Mouse (Mus musculus): ENCODE data around the gene Fmnl1. TPM values are rescaled to one million over a fixed set of nuclear protein-coding genes. Genes with fewer than 3 reads are reported as not detected.

Gene Fmnl1
- polyA plus RNA-seq, 1 experiment from 2014 or later = 4.3 TPM

GRCm38 (mm10) chr11:103192230-103192955 is 21.5 kb downstream of the Fmnl1 start:
- Histone ChIP-seq H3K27me3 (ENCODE audit: control insufficient read depth, insufficient read depth, low read length) (peaks cover 69% of the 10 kb centered on the region), H3K4me3 (replicated peaks; ENCODE audit: low read depth, low read length) (peak overlapping the region; percentile 22), H3K4me2 (ENCODE audit: low read length) (peak overlapping the region; percentile 55), H3K4me1 (ENCODE audit: control insufficient read depth, insufficient read depth, low read length) (peaks cover 7% of the 10 kb centered on the region; the same call in 1 of the 2 replicates), H3K27ac (replicated peaks; ENCODE audit: low read depth, low read length) (no peak overlapping the region), H3K9me3 (ENCODE audit: control insufficient read depth, low read length) (no peaks in the 10 kb centered on the region), H3K36me3 (ENCODE audit: control insufficient read depth, insufficient read depth, low read length) (peaks cover 16% of the 10 kb centered on the region; the same call in 1 of the 2 replicates), H3K9ac (replicated peaks; ENCODE audit: low read length) (0 out of 2 replicates have a peak overlapping the region, but pooled peaks have one; percentile 2)
- ATAC-seq (ENCODE audit: low FRiP score, low TSS enrichment) (no peak), DNase-seq (peak; percentile 42)
- 14% methylated on average over 28 of the region's 28 CpGs for WGBS

- peak overlapping the region; percentile 22 for H3K4me3 ChIP-seq (replicated peaks; ENCODE audit: low read depth, low read length)
- DNase-seq = peak; percentile 82
- peak overlapping the region; percentile 55 for H3K4me2 ChIP-seq (ENCODE audit: low read length)
- H3K27me3 ChIP-seq (ENCODE audit: control insufficient read depth, insufficient read depth, low read length) = peaks cover 77% of the 10 kb centered on the region
- 0 out of 2 replicates have a peak overlapping the region, but pooled peaks have one; percentile 2 for H3K9ac ChIP-seq (replicated peaks; ENCODE audit: low read length)
- H3K4me1 ChIP-seq (ENCODE audit: control insufficient read depth, insufficient read depth, low read length) = peaks cover 7% of the 10 kb centered on the region; the same call in 1 of the 2 replicates
- no peak for ATAC-seq (ENCODE audit: low FRiP score, low TSS enrichment)
- 5% methylated on average over 44 of the region's 44 CpGs for WGBS
- no peaks in the 10 kb centered on the region for H3K9me3 ChIP-seq (ENCODE audit: control insufficient read depth, low read length)
- H3K27ac ChIP-seq (replicated peaks; ENCODE audit: low read depth, low read length) = no peak overlapping the region
- H3K36me3 ChIP-seq (ENCODE audit: control insufficient read depth, insufficient read depth, low read length) = peaks cover 16% of the 10 kb centered on the region; the same call in 1 of the 2 replicates
Observed at GRCm38 (mm10) chr11:103192956-103193824, 22.3 kb downstream of the Fmnl1 start.

GRCm38 (mm10) chr11:103193825-103194168 is 22.9 kb downstream of the Fmnl1 start:
- no peak overlapping the region for H3K4me3 ChIP-seq (replicated peaks; ENCODE audit: low read depth, low read length)
- H3K27me3 ChIP-seq (ENCODE audit: control insufficient read depth, insufficient read depth, low read length) = peaks cover 83% of the 10 kb centered on the region
- no peak for ATAC-seq (ENCODE audit: low FRiP score, low TSS enrichment)
- H3K9ac ChIP-seq (replicated peaks; ENCODE audit: low read length) = no peak overlapping the region
- peaks cover 16% of the 10 kb centered on the region; the same call in 1 of the 2 replicates for H3K36me3 ChIP-seq (ENCODE audit: control insufficient read depth, insufficient read depth, low read length)
- WGBS = 33% methylated on average over 9 of the region's 9 CpGs
- no peak overlapping the region for H3K27ac ChIP-seq (replicated peaks; ENCODE audit: low read depth, low read length)
- no peak overlapping the region for H3K4me2 ChIP-seq (ENCODE audit: low read length)
- H3K4me1 ChIP-seq (ENCODE audit: control insufficient read depth, insufficient read depth, low read length) = peaks cover 8% of the 10 kb centered on the region; the same call in 1 of the 2 replicates
- DNase-seq = no peak
- H3K9me3 ChIP-seq (ENCODE audit: control insufficient read depth, low read length) = no peaks in the 10 kb centered on the region

- Histone ChIP-seq H3K4me1 (ENCODE audit: control insufficient read depth, insufficient read depth, low read length) (peaks cover 19% of the 10 kb centered on the region), H3K4me2 (ENCODE audit: low read length) (no peak overlapping the region), H3K36me3 (ENCODE audit: control insufficient read depth, insufficient read depth, low read length) (peaks cover 14% of the 10 kb centered on the region; the same call in 1 of the 2 replicates), H3K9ac (replicated peaks; ENCODE audit: low read length) (no peak overlapping the region), H3K27me3 (ENCODE audit: control insufficient read depth, insufficient read depth, low read length) (peaks cover 96% of the 10 kb centered on the region), H3K27ac (replicated peaks; ENCODE audit: low read depth, low read length) (no peak overlapping the region), H3K9me3 (ENCODE audit: control insufficient read depth, low read length) (no peaks in the 10 kb centered on the region), H3K4me3 (replicated peaks; ENCODE audit: low read depth, low read length) (no peak overlapping the region)
- 89% methylated on average over 18 of the region's 18 CpGs for whole genome bisulfite sequencing
- no peak for DNase-seq
- ATAC-seq (ENCODE audit: low FRiP score, low TSS enrichment) = no peak
Observed at GRCm38 (mm10) chr11:103195236-103195635, 24.3 kb downstream of the Fmnl1 start.

- H3K9ac ChIP-seq (replicated peaks; ENCODE audit: low read length) = no peak overlapping the region
- WGBS = 86% methylated on average over 5 of the region's 5 CpGs
- no peaks in the 10 kb centered on the region for H3K9me3 ChIP-seq (ENCODE audit: control insufficient read depth, low read length)
- ATAC-seq (ENCODE audit: low FRiP score, low TSS enrichment) (no peak), DNase-seq (no peak)
- peaks cover 19% of the 10 kb centered on the region for H3K4me1 ChIP-seq (ENCODE audit: control insufficient read depth, insufficient read depth, low read length)
- no peak overlapping the region for H3K4me3 ChIP-seq (replicated peaks; ENCODE audit: low read depth, low read length)
- H3K4me2 ChIP-seq (ENCODE audit: low read length) = no peak overlapping the region
- no peak overlapping the region for H3K27ac ChIP-seq (replicated peaks; ENCODE audit: low read depth, low read length)
- H3K27me3 ChIP-seq (ENCODE audit: control insufficient read depth, insufficient read depth, low read length) = peaks cover 95% of the 10 kb centered on the region
- H3K36me3 ChIP-seq (ENCODE audit: control insufficient read depth, insufficient read depth, low read length) = peaks cover 12% of the 10 kb centered on the region; the same call in 1 of the 2 replicates
Observed at GRCm38 (mm10) chr11:103195656-103196055, 24.7 kb downstream of the Fmnl1 start.

DNA sequence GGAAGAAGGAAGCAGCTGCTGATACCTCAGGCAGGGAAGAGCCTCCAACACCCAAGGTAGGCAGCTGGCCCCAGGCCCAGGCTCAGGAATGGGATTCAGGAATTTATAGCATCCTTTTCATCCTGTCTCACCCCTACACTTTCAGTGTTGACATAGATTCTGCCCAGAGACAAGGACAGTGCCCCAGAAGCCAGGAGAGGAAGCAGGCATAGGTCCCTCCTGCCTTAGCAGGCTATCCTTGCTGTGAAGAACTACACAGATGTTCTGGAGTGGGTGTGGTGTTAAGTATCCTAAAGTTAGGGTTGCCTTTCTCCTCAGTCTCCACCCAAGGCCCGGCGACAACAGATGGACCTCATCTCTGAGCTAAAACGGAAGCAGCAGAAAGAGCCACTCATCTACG is 26.4 kb downstream of the Fmnl1 start:
- ATAC-seq (ENCODE audit: low FRiP score, low TSS enrichment) (no peak), DNase-seq (no peak)
- H3K27me3 ChIP-seq (ENCODE audit: control insufficient read depth, insufficient read depth, low read length) = peaks cover 78% of the 10 kb centered on the region
- no peak overlapping the region for H3K27ac ChIP-seq (replicated peaks; ENCODE audit: low read depth, low read length)
- H3K4me1 ChIP-seq (ENCODE audit: control insufficient read depth, insufficient read depth, low read length) = peaks cover 22% of the 10 kb centered on the region
- H3K9ac ChIP-seq (replicated peaks; ENCODE audit: low read length) = no peak overlapping the region
- 83% methylated on average over 4 of the region's 4 CpGs for WGBS
- no peak overlapping the region for H3K4me2 ChIP-seq (ENCODE audit: low read length)
- no peak overlapping the region for H3K4me3 ChIP-seq (replicated peaks; ENCODE audit: low read depth, low read length)
- no peaks in the 10 kb centered on the region for H3K9me3 ChIP-seq (ENCODE audit: control insufficient read depth, low read length)
- H3K36me3 ChIP-seq (ENCODE audit: control insufficient read depth, insufficient read depth, low read length) = peaks cover 12% of the 10 kb centered on the region; the same call in 1 of the 2 replicates

- Histone ChIP-seq H3K4me2 (ENCODE audit: low read length) (peak overlapping the region; percentile 88), H3K36me3 (ENCODE audit: control insufficient read depth, insufficient read depth, low read length) (peaks cover 12% of the 10 kb centered on the region; the same call in 1 of the 2 replicates), H3K4me1 (ENCODE audit: control insufficient read depth, insufficient read depth, low read length) (peaks cover 17% of the 10 kb centered on the region), H3K27ac (replicated peaks; ENCODE audit: low read depth, low read length) (no peak overlapping the region), H3K9ac (replicated peaks; ENCODE audit: low read length) (no peak overlapping the region), H3K9me3 (ENCODE audit: control insufficient read depth, low read length) (no peaks in the 10 kb centered on the region), H3K27me3 (ENCODE audit: control insufficient read depth, insufficient read depth, low read length) (peaks cover 68% of the 10 kb centered on the region), H3K4me3 (replicated peaks; ENCODE audit: low read depth, low read length) (no peak overlapping the region; the same call in 1 of the 2 replicates)
- no peak for ATAC-seq (ENCODE audit: low FRiP score, low TSS enrichment)
- WGBS = 5% methylated on average over 16 of the region's 16 CpGs
- DNase-seq = no peak
Observed at GRCm38 (mm10) chr11:103198339-103198738, 27.4 kb downstream of the Fmnl1 start.

DNA sequence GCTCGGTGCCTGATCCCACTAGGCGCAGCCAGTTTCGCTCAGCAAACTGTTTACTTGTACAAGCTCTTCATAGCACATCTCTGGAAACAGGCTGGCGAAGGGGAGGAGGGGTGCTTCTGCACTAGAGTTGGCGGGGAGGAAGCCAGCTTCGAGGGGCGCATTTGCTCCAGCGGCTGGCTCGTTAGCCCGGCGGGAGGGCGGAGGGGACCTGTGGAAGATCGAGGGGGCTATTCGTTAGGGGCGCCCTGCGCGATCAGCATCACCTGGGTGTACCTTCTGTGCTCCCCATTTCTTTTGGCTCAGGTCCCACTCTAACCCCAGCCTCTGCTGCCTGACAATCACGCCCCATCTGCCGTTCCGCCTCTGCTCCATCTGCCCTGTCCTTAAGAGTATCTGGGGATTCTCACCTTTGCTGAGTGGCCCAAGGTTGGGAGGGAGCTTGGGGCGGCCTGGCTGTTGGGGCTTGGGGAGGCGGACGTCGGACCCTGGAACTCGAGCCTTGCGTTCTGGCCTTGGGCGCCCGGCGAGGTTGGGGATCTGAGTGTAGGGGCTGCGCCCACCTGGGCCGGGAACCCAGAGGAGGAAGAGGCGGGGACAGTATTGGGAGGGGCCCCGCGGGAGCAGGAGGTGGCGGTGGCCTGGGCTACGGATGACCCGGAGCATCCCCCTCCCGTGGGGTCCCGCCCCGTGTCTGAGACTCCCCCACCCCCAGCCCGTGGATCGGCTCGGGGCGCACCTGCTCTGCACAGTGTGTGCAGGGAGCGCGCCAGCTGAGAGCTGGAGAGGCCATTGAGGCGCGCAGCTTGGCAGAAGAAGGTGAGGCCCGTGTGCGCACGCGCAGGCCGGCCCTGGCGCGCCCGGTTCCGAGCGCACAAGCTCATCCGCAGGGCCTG is 28.2 kb downstream of the Fmnl1 start:
- Histone ChIP-seq H3K36me3 (ENCODE audit: control insufficient read depth, insufficient read depth, low read length) (peaks cover 12% of the 10 kb centered on the region; the same call in 1 of the 2 replicates), H3K9me3 (ENCODE audit: control insufficient read depth, low read length) (no peaks in the 10 kb centered on the region), H3K9ac (replicated peaks; ENCODE audit: low read length) (peak overlapping the region; percentile 66), H3K27me3 (ENCODE audit: control insufficient read depth, insufficient read depth, low read length) (peaks cover 60% of the 10 kb centered on the region), H3K27ac (replicated peaks; ENCODE audit: low read depth, low read length) (no peak overlapping the region), H3K4me2 (ENCODE audit: low read length) (peak overlapping the region; percentile 88), H3K4me1 (ENCODE audit: control insufficient read depth, insufficient read depth, low read length) (peaks cover 17% of the 10 kb centered on the region), H3K4me3 (replicated peaks; ENCODE audit: low read depth, low read length) (peak overlapping the region; percentile 49)
- DNase-seq (peak; percentile 86), ATAC-seq (ENCODE audit: low FRiP score, low TSS enrichment) (no peak)
- under 1% methylated on average over 59 of the region's 59 CpGs for WGBS

All from midbrain, embryonic 14.5 days (tissue).